Mouse (Mus musculus): Measurements from ENCODE around the gene Edn2. TPM values are rescaled to one million over a fixed set of nuclear protein-coding genes. Genes with fewer than 3 reads are reported as not detected.

Edn2 gene
- polyA plus RNA-seq, 1 experiment from 2014 or later: 0.46 TPM

Other genes with a start within 250 kb of the Edn2 start
- gene AL607142.1, start 96.2 kb upstream of the Edn2 start, polyA plus RNA-seq (2016; fragmentation: Nextera tagmentation; extraction: Ambion mirVana): not detected in 2 replicates
- gene Foxo6, start 126.1 kb downstream of the Edn2 start, polyA plus RNA-seq (2016; fragmentation: Nextera tagmentation; extraction: Ambion mirVana): 0.07 and 0.20 TPM in 2 replicates
- 58.3 and 86.8 TPM in 2 replicates for gene Scmh1, start 244.1 kb downstream of the Edn2 start, polyA plus RNA-seq (2016; fragmentation: Nextera tagmentation; extraction: Ambion mirVana)